Mouse (Mus musculus) liver, postnatal 0 days (tissue): ENCODE data around the gene Gpc1.

Experiments used
- CTCF ChIP-seq: sonication (generic); IDR thresholded peaks from 2 replicates; pipeline ENCODE4 v1.5.1; 2016; ENCODE audit warnings: antibody characterized with exemption, low read depth
- EP300 ChIP-seq: IDR thresholded peaks from 2 replicates; pipeline ENCODE4 v1.6.1; 2016; ENCODE audit warnings: antibody characterized with exemption, low read depth, mild to moderate bottlenecking

- no peak for TF ChIP-seq CTCF
- TF ChIP-seq EP300: no peak
Observed at GRCm38 (mm10) chr1:92815756-92816294, 15.6 kb upstream of the Gpc1 start.
